Mouse (Mus musculus) T-helper 1 cell (primary cell): ENCODE data around the gene Bora.
"Not testable (repeated sequence)": the region's sequence is repeated elsewhere in the genome, so short reads cannot be mapped to it uniquely, and the experiment has no call there.

ENCODE experiments used
- in situ Hi-C: fragments of 300-600 bp; cut with MboI, MseI; formaldehyde crosslinking; loops from one replicate; pipeline ENCODE4 v1.15.1; 2025; ENCODE audit warnings: high pct_unique_total_duplicates

Gene Bora

DNA sequence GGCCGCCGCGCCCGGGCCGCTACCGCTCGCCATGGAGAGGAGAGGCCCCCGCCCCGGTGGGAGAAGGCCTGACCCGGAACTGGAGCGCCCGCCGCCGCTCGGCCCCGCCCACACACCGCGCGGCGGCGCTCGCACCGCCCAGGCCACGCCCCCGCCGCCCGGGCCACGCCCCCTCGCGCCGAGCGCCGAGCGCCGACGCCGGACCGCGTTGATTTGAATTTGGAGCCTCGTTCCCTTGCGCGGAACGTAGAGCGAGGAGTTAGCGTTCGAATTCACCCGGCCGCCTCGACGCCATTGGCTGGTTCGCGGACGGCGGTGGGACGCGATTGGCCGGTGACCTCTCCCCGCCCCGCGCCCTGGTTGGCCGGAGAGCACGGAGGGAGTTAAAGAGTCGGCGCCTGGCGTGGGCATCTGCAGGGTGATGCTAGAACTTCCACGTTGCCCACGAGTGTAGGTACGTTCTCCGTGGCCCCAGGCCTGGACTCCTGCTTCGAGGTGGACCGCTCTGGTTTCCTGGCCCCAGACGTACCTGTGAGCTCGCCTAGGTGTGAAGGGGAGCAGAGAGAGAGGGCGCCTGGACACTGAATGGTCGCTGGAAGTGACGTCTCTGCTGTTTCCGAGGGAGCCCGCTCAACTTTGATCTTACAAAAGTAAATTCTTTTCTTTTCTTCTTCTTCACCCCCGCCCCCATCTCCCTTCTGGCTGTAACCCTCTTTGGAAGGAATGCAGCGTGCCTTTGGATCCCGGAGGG, at the start of gene Bora, which contains the start of gene Mzt1:
Gene Bora (plus strand): TSS at position 192 of the 751 bp plus-strand sequence.
Gene Mzt1 (minus strand): TSS at position 104 of the 751 bp plus-strand sequence.
- in situ Hi-C loops: loop anchor here (5.0 kb wide), 1 partner anchor 51 kb away; the partner anchor contains the start of genes Dis3 and Pibf1

DNA sequence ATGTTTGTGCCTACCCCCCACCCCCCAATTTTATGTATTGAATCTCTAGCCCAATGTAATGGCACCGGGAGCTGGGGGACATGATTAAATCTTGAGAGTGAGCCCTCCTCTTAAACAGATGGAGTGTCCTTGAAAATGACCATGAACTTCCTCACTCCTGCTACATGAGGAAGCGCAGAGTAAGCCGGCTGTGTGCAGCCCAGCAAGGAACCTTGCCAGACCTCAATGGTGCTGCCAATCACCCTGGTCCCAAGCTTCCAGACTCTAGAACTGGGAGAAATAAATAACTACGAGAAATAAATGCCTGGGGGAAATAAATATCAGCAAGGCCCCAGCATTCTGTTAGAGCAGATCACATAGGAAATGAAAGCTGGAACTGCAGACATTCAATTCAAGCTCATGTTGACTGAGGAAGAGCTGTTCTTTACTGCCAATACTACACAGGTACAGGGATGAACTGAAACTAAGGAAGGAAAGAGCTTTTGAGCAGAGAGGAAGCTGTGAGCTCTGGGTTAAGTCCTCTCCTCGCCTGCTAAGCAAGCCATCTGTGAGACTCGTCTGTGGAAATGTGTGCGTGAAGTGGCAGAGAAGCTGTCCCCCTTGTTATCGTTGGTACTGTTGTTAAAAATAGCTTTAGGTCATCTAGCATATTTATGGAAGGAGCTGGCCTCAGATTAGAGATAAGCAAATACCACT, 35.6 kb upstream of the Bora start:
- in situ Hi-C loops: no loop called here

DNA sequence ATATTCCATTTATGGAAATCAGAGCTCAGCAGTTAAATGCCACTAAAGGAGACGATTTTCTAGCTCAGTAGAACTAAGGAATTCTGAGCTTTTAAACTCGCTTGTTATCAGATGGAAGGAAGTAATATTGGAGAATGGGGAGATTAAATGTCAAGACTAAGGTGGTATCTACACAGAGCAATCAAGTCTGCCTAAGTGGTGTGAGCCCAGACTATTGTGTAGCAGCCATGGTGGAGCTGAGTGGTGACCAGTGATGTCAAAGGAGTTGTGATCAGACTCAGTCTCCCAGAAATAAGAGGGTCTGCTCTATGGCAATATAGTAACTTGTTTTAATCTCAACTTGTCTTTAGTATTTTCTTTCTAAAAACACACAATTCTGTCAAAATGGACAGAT, 35.1 kb upstream of the Bora start:
- in situ Hi-C loops: no loop called here

DNA sequence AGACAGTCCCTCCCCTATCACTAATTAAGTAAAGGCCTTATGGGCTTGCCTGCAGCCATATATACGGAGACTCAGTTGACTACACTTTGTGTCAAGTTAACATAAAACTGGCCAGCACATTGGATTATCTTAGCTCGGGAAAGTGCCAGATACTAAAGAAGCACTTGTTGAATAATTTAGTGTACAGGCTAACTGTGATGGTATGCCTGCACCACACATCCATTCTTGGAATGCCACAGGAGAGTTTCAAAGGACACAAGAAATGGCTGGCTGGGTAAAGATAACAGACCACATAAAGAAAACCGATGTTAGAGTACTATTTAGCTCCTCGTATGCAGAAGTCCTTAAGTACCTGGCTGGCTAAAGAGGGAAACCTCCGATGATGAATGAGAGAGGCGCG, 27.3 kb upstream of the Bora start:
- in situ Hi-C loops: no loop called here

DNA sequence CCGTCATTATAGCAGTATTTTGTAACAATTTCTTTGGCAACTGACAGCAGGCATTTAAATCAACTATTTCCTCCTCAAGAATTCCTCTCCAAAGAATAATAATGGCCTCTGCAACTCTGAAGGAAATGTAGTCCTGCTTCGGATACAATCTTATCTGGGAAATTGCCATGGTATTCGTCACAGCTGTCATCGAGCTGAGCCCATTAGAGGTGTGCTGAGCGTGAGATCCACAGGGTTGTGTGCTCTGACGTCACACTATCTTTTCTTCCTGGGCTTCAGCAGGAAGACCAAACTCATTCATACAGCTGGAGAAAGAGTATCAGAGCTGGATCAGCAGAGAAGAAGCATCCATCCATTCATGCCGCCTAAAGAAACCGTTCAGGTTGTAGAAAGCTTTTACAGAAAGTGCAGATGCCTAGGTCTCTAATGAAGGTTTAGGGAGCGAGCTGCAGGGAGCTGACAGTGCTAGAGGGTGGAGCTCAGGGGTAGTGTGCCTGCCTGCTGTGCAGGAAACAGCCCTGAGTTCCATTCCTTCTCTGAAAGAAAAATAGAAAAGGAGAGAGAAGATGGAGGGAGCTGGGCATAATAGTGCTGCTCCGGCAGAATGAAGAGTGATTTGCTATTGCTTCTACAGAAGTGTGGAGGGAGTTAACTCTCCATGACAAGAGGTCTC, 26.8 kb upstream of the Bora start:
- in situ Hi-C loops: no loop called here

DNA sequence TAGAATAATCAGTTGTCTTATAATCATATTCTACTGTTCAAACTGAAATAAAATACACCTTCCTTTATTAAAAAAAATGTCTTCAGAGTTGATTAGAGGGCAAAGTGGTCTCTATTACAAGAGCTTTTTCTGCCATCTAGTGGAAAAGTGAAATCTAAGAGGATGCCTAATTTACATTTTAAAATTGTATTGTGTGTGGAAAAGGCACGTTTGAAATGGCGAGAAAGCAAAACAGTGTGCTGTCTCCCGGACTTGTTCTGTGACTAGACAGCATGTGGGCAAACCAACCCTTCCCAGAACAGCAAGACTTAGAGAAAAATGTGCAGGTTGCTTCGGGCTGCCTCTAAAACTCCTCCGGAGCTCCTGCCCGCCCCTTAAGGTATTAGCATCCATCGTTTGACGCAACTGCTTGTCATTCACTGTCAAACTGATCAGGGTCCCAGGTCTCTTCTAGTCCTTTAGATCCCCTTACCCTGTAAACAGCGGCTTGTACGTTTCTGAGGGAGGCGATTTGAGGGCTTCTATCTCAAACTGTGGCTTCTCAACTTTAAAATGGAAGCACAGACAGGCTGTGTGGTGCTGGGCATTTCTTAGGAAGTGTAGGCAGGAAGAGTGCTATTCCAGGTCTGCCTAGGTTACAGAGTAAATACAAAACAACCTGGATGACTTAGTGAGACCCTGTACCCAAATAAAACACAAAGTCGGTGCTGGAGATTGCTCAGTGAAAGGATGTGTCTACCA, 23.5 kb upstream of the Bora start:
- in situ Hi-C loops: no loop called here

DNA sequence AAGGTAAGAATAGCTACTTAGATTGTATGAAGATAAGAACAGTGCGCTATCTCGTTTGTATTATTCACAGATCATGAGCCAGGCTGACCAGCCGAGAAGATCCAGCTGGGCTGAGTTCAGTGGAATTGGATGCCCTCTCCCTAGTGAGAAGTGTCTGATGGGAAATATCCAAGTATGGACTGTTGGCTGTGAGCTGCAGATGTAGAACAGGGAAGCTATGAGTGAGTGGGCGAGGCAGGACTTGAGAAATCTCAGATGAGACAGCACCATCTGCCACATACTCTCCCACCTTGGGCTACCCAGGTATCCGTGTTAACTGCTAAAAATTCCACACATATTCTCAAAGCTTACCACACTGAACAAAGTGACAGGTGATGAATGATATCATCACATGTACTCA, 16.0 kb upstream of the Bora start:
- in situ Hi-C loops: no loop called here

DNA sequence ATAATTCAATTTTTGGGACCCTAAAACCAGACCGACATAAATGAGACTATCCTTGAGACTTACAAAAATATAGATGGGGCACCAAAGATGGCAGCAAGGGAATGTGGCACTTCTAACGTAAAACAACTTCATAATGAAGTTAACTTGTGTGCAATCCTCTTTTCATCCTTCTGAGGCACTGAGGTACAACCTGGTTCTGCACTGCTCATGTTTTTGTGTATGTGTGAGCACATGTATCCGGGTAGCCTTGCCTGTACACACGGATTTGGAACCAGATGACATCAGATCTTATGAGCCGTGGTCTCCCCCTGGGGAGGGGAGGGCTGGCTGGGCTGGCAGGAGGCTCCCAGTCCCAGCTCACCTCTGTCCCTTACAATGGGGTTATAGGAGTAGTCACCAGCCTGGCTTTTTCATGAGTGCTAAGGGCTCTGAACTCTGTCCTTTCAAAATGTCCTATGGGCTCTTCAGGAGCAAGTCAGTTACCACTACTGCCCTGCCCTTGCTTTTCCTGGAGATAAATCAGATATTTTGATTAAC, 14.6 kb upstream of the Bora start:
- in situ Hi-C loops: no loop called here

DNA sequence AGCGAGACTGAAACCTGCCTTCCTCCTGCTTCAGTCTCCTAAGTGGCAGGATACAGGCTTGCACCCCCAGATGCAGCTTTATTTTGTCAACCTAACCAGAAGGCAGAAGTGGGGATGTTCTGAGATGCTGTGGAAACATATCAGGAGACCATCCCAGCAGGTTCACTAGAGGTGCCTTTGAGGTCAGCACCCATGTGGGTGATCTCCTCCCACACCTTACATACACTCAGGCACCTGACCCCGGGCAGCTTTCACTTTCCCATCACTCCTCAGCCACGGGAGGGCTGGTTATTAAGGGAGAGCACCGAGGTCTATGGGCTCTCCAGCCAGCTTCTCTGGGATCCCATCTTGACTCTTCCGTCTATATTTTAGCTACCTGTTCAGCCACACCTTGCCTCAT, 13.4 kb upstream of the Bora start:
- in situ Hi-C loops: no loop called here

DNA sequence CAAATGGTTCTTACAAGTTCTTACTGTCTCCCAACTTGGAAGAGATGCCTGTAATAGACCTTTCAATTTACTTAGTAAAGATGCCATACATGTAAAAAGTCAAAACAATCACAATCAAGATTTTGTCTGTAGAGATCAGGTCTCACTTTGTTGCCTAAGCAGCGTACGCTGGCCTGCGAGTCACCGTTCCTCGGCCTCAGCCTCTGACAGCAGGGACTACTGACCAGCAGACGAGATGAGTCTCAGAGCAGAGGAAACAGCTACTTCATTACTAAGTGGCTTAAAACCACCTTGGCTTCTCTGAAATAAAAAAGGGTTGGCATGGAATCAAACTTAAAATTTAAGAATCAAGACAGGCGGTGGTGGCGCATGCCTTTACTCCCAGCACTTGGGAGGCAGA, 11.2 kb upstream of the Bora start:
- in situ Hi-C loops: not testable (repeated sequence)

DNA sequence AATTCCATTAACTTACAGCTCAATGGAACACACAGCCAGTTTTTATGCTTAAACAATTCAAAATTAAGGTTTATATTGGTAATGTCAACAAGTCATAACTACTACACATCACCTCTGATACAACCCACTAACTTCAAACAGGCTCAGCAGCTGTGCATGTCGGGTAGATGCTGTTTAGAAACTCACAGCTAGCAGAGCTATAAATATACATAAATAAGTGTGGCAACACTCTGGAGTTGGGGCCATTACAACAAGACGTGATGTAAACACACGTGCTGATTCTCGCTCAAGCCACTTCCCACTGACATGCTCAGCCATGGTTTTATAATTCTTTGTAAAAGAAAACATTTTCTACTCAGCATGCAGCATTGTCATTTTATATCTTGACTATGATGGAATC, 10.0 kb upstream of the Bora start:
- in situ Hi-C loops: no loop called here

DNA sequence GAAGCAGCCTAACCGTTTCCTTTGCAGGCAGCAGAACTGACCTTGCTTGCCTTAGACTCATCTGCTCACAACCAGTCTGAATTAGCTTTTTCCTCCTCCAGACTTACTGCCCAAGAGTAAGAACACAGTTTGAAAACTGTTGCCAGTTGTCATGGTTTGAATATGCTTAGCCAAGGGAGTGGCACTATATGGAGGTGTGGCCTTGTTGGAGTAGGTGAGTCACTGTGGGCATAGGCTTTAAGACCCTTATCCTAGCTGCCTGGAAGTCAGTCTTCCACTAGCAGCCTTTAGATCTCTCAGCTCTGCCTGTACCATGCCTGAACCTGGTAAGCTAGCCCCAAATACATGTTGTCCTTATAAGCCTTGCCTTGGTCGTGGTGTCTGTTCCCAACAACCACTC, 8.3 kb upstream of the Bora start:
- in situ Hi-C loops: no loop called here

DNA sequence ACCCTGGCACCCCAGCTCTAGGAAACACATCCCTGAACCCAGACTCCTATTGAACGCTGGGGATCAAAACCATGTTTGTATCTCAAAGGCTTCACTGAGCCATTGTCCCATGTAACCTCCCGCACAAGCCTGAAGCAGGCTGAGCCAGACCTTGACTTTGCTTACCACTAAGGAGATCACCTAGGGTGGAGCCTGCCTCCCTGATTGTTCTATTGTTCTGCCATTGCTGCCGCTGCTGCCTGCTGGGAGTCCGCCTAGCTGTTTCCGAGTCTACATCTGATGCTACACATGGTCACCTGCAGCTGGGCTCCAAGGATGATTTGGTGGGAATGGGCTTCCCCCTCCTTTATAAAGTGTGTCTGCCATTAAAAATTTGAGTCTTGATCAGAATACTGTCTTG, 6.7 kb upstream of the Bora start:
- in situ Hi-C loops: not testable (repeated sequence)

DNA sequence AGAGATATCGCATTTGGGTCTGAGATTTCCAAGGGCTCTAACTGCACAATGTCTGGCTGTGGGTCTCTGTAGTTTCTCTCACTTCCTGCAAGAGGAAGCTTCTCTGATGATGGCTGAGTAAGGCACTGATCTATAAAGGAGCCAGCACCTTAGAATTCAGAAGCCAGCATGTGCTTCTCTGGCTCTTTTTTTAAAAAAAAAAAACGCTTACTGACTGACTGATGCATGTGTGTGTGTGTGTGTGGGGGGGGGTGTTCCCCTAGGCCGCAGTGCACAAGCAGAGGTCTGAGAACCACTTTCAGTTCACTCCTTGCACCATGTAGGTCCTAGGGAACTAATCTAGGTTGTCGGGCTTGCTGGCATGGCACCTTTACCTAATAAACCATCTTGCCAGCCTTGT, 4.6 kb upstream of the Bora start:
- in situ Hi-C loops: no loop called here

DNA sequence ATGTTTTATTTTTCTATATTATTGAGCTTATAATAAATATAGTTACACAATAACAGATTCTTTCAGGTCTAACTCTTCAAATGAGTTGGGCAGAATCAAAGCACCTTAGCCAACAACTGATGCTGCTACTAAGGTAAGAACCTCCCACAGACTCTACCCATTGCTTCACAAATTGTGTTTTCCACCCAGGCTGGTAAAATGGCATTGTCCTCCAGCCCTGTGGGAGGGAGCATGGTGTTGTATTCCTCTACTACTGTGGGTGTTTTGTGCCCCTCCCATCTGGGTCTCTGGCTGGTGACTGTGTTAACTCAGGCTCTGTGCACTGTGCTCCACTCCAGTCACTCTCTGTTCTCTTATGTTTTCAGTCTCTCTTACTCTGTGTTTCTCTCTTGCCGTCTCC, 2.5 kb upstream of the Bora start:
- in situ Hi-C loops: no loop called here

DNA sequence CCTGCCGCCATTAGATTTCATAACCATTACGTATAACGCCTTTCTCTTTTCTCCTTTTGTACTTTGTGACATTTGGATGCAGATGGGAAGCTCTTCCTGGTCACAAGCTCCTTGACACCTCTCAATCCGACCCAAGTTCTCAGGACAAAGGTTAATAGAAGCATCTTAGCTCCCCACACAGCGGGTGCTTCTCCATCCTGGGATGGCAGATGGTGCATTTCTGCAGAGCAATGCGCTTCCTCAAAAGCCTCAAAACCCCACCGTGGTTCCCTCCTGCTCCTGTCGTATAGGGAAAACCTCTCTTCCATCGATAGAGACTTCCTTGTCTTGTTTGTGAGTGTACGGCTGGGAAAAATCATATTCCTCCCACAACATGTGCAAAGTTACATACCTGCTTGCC, 1.9 kb upstream of the Bora start:
- in situ Hi-C loops: no loop called here

DNA sequence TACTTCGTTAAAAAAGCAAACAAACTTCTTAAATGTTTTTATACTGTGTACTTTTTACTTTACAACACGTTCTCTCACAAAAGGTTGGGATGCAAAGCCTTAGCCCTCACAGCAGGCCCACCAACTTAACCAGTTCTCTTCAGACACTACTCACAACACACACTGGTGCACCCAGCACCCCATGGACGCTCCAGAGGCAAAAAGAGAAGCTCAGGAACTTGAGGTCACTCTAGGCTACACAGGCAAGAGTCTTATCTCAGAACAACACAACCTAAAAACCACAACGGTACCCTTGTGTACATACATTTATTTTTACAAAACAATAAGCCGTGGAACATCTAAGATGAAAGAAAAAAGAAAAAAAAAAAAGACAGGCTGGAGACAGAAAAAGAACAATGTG, 1.3 kb upstream of the Bora start:
- in situ Hi-C loops: loop anchor here (5.0 kb wide), 1 partner anchor 53 kb away; the partner anchor contains the start of genes Dis3 and Pibf1

DNA sequence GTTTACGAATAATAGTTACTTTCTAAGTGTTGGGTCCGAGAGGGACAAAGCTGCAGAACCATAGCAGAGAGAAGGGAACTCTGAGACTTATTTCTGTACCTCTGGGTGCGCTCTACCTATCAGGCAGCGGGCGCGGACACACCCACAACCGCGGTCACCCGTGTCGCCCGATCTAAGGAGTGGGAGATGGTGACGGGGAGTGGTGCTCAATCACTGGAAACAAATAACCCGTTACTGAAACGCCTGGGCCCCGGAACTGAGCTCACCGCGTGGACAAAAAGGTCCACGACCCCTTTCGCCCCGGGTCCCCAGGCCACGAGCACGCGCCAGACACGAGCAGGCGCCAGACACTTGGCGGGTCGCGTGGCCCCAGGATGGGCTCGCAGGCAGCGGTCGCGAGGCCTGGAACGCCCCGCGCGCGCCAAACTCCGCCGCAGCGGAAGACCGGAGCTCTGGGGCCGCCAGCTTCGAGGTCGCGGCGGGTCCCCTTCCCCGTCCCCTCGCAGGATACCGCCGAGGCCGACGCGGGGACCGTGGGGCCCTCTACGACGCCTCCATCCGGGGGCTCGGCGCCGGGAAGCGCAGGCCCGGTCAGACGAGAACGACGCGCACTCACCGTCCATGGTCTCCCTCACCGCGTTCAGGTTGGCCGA, 518 bp upstream of the Bora start:
- in situ Hi-C loops: loop anchor here (5.0 kb wide), 1 partner anchor 52 kb away; the partner anchor contains the start of genes Dis3 and Pibf1

DNA sequence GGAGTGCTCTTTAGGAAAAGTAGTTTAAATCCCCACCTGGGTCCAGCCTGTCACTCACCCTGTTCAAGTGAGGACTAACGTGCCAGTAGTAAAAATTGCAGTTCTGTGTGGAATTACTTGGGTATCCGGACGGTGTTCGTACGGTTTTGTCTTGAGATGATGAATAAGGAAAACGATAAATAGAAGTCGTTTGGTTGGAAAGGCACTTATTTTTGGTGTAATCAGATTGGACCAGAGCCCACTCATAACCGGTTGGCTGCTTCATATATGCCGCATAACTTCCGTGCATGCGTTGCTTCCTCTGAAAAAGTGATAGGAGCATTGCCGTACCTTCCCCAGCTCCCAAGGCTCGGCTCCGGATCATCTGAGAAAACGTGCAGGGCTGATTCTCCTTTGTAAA, 760 bp downstream of the Bora start:
- in situ Hi-C loops: loop anchor here (5.0 kb wide), 1 partner anchor 51 kb away; the partner anchor contains the start of genes Dis3 and Pibf1

DNA sequence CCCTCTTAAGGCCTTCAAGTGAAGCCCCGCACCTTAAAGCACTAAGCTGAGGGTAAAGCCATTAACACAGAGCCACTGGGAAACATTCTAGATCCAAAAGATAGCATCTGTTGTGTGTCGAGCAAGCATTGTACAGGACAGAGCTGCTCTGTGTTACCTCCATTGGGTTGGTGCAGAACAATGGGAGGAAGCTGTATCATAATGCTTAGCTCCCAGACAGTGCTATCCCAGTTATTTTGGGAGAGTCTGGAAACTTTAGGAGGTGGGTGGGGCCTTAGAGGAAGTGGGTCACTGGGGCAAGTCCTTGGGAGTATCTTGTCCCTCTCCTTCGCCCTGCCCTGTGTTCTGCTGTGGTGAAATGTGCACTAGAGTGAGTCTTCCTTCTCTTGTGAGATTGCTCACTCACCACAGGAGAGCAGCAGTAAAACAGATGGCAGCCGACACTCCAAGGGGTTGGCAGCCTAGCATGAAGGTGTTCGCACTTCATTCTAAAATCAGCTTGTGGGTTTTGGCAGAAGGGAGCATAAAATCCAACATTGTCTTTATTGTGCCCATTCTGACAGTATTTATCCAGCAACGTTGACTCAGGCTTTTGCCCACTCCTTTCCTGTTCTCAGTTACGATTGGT, 13.1 kb downstream of the Bora start:
- in situ Hi-C loops: no loop called here
